Mouse (Mus musculus): ENCODE measurements around the gene Emsy.

The Emsy gene

DNA sequence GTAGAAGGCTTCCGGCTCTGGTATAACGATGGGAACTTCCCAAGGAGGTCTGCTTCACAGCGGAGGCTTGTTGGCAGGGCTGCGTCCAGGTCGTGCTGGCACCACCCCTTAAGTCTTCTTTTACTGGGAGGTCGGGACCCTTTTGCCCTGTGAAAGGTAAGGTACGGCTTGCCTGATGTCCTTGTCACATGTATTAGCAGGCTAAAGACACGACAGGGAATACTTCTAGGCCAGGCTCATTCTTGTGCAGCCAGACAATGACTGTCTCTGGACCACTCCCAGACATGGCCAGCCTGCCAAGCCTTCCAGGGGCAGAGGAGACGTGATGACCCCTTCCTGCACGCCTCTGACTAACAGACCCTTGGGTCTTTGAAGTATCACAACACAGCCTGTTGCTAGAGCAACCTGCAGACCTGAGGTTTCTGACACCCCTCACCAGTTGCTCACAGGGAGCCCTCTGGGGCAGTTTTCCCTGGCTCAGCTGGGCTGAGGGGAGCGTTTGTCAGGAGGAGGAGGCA lies 112.7 kb downstream of the Emsy start:
- in situ Hi-C loops (cut with MboI, MseI): no loop called here

DNA sequence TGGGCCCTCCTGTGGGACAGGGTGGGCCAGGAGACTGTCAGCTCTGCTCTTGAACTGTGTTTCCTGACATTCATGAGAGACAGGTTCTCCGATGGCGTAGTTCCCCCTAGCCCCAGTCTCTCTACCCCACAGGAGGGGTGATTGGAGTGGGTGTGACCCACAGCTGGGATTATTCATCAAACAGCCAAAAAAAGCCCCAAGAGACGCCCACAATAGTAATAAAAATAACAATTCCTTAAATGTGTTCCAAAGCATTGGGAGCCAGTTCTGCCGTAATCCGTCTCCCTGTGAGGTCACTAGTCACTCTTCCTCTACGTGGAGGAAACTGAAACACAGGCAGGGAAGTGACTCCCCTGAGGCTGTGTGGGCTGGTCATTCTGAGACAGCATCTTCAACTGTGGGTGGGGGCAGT lies 113.8 kb downstream of the Emsy start:
- in situ Hi-C loops (cut with MboI, MseI): no loop called here

DNA sequence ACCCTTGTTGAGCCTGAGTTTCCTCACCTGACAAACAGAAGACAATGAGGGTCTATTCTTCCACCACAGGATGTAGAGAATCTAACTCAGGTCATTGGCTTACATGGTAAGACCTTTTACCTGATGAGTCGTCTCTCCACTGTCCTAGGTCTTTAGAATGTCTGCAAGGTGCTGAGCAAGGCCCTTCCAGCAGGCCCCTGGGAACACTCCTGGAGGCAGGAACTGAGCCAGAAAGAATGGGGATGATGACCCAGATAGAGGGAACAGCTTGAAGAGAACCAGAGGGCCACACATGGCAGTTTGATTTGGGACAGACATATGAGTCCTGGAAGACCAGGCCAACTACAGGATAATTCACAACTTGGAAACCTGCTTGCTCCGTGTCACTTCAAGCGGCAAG lies 114.3 kb downstream of the Emsy start:
- in situ Hi-C loops (cut with MboI, MseI): no loop called here

DNA sequence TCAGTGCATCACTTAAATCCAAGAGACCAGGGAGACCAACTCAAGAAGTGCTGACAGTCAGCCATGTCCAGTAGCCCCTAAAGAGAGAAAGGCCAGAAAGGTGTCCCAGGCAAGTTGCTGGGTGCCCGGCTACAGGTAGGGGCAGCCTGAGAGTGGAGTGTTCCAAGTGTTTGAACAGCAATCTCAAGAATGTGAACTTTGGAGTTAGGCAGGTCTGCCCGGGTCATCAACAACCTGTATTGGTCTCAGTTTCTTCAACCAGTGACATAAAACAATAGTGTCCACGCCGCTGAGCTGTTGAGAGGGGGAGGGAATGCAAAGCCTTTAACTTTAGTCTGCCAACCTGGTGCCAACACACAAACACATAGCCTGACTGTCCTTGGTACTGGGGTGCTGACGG lies 115.0 kb downstream of the Emsy start:
- in situ Hi-C loops (cut with MboI, MseI): no loop called here

DNA sequence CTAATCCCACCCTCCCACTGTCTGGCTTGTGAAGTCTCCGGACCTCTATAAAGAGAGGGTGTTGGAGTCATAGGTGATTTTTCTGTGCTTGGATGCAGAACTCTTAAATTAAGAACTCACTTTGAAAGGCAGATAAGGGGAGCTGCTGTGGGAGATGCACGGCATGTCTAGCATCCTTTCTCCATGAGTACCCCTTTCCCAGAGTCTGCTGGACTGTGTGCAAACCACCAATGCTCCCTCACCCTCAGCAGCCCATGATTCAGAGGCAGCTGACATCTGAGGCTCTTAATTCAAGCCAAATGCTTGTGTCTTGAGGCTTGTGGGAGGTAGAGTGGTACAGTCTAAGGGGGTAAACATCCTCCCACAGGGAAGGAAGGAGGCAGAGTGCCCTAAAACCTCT lies 115.7 kb downstream of the Emsy start:
- in situ Hi-C loops (cut with MboI, MseI): no loop called here

DNA sequence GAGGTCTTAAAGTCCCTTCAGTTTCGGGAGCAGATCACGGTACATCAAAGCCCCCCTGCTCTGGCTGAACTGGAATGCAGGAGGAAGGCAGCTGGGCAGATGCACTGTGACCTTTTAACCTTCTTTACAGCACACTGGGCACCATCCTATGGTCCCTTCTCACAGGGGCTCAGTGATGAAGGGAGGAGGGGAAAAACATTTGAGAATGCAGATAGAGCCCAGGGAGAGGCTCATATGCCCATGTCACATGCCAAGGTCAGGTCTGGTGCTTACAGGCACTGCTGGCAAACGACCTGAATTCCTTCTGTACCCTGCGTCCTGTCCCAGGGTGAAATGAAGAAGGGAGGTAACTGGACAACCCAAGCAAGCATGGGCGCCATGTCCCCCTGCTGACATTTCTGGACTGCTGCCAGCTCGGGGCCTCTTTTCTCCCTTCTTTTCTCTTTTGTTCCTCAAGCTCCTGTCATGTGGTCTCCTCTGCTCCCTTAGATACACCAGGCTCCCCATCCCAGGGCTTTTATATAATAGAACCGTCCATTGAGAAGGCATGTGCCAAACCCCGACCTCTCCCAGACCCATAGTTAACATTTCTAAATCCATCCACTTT lies 118.5 kb downstream of the Emsy start:
- in situ Hi-C loops (cut with MboI, MseI): no loop called here

DNA sequence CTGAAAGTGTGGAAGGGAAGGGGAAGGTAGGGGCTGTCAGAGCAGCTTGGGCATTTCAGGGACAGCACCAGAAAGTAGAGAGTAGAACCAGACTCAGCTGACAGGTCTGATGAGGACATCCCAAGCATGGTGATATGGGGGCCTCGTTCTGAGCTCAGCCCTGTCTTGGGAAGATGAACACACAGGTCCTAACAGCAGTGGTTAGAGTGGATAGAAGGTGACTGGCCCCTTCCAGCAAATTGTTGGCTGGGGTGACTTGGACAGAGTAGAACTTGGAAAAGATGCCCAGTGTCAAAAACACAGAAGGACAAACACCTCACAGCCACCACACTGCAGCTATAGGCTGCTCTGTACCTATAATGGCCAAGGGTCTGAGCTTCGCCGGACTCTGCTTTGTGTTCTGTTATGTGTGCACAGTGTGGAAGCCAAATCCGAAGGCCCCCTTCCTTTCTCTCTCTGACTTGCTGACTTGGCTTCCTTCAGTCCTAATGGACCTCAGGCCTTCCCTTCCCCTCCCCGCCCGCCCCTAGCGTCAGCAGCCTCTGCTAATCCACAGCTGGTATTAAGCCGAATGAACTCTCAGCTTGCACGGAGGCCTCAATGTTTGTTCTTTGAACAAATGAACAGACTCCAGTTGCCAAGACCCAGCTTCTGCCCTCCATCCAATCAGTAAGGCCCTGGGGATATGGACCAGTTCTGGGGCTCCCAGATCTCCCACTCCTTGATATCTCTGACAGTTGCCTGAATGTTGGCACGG lies 119.2 kb downstream of the Emsy start:
- in situ Hi-C loops (cut with MboI, MseI): no loop called here

All from T-helper 1 cell (primary cell).